Mouse (Mus musculus): ENCODE data around the gene Gm49380.

- TF ChIP-seq CTCF (IDR thresholded peaks at IDR 0.05) (no peak), POLR2A (IDR thresholded peaks at IDR 0.05; ENCODE audit: insufficient read depth, low read depth, low read length) (no peak), EP300 (IDR thresholded peaks at IDR 0.05; ENCODE audit: insufficient read depth, low read depth, low read length) (no peak)
Measured at GRCm38 (mm10) chr9:44052855-44053254, 60.4 kb downstream of the Gm49380 start.
